26 mouse cellular contexts compared by ENCODE assay signal in the genomic region with DNA sequence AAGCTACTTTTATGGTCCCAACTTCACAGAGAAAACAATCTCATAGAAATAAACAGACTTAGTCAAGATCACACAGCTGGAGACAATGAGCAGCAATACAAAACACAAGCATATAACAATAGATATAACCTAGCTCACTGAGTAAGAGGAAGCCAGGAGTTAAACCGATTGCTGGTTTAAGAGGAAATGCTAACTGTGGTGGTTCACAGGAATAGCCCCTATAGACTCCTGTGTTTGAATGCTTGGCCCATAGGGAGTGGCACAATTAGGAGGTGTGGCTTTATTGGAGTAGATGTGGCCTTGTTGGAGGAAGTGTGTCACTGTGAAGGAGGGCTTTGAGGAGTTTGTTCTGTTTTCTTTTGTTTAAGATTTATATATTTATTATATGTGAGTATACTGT. TPM values are rescaled to one million over a fixed set of nuclear protein-coding genes. Genes with fewer than 3 reads are reported as not detected.
"Had no signal": no experiment of that assay in that cellular context is flagged by ENCODE, and none has a peak within 500 bp of the region (broad histone marks: within the 10 kb centered on the region; RNA-seq: fewer than 3 reads in every experiment).

No protein-coding gene starts in this region.

- H3K4me3 ChIP-seq: layer of hippocampus, adult 2 months; limb, embryonic 10.5 days; limb, embryonic 13.5 days; liver, embryonic 12.5 days; liver, embryonic 15.5 days; lung, embryonic 15.5 days; midbrain, embryonic 12.5 days; midbrain, embryonic 15.5 days; neural tube, embryonic 12.5 days; neural tube, embryonic 15.5 days had no signal

- H3K27ac ChIP-seq: layer of hippocampus, adult 2 months; limb, embryonic 10.5 days; limb, embryonic 13.5 days; liver, embryonic 12.5 days; liver, embryonic 15.5 days; lung, embryonic 15.5 days; midbrain, embryonic 12.5 days; midbrain, embryonic 15.5 days; neural tube, embryonic 12.5 days; neural tube, embryonic 15.5 days had no signal

- ATAC-seq: liver, embryonic 12.5 days; midbrain, embryonic 15.5 days had no signal

- DNase-seq: kidney, adult 9 months; kidney, postnatal 14 days; kidney, postnatal 4 days; layer of hippocampus, adult 9-11 months; liver; lung, adult 18-20 months; lung, postnatal 14 days; lung, postnatal 4 days; retina, postnatal 1 day; right cerebral cortex, postnatal 25 days; thymus, adult 18-20 months; thymus, postnatal 36 days had no signal

RNA-seq across cellular contexts. Expression of gene Tekt1, which starts 10.0 kb away (rescaled TPM):
- total RNA-seq: megakaryocyte, adult 5-6 weeks had no signal

RNA-seq across cellular contexts. Expression of gene Fbxo39, which starts 38.0 kb away (rescaled TPM):
- total RNA-seq: layer of hippocampus, adult 2 months; layer of hippocampus, postnatal 25 days; left cerebral cortex, adult 18-20 months; left cerebral cortex, postnatal 25 days had no signal

RNA-seq across cellular contexts. Expression of gene Smtnl2, which starts 59.2 kb away (rescaled TPM):
- total RNA-seq: megakaryocyte, adult 5-6 weeks had no signal
